Mouse (Mus musculus): ENCODE data around the gene Mtx2. TPM values are rescaled to one million over a fixed set of nuclear protein-coding genes. Genes with fewer than 3 reads are reported as not detected.

The Mtx2 gene
- total and polyA plus RNA-seq, 2 experiments from 2014 or later = 104 to 149 TPM

DNA sequence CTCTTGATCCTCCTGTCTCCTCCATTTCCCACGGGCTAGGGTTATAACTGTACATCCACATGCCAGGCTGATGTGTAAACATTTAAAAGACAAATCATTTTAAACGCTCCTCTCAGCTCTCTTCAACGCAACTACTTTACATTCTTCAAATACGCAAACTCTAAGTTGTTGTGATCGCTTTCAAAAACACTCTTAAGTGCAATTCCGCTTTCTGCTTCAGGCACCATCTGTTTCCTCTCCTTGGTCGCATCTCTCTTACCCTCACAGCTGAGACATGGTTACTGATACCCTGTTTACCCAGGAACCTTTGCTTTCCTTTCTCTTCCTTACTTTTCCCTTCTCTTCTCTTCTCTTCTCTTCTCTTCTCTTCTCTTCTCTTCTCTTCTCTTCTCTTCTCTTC lies 86.4 kb downstream of the Mtx2 start:
- H3K27ac ChIP-seq = no peak overlapping the region
- H3K4me2 ChIP-seq (ENCODE audit: low read depth, low read length) = no peak overlapping the region
- 79% methylated on average over 7 of the region's 7 CpGs for WGBS
- no peak overlapping the region for H3K9ac ChIP-seq (replicated peaks; ENCODE audit: low read length)
- no peaks in the 10 kb centered on the region for H3K36me3 ChIP-seq (ENCODE audit: insufficient read depth, low read length)
- ATAC-seq = no peak
- DNase-seq (ENCODE audit: low spot score) = no peak
- TF ChIP-seq CTCF (IDR thresholded peaks at IDR 0.05; ENCODE audit: low read depth) = no peak
- H3K27me3 ChIP-seq (ENCODE audit: insufficient read depth, low read length) = no peaks in the 10 kb centered on the region
- H3K4me3 ChIP-seq (ENCODE audit: low read length) = no peak overlapping the region
- no peaks in the 10 kb centered on the region for H3K9me3 ChIP-seq (ENCODE audit: low read length)
- H3K4me1 ChIP-seq (ENCODE audit: insufficient read depth, low read length) = no peaks in the 10 kb centered on the region

DNA sequence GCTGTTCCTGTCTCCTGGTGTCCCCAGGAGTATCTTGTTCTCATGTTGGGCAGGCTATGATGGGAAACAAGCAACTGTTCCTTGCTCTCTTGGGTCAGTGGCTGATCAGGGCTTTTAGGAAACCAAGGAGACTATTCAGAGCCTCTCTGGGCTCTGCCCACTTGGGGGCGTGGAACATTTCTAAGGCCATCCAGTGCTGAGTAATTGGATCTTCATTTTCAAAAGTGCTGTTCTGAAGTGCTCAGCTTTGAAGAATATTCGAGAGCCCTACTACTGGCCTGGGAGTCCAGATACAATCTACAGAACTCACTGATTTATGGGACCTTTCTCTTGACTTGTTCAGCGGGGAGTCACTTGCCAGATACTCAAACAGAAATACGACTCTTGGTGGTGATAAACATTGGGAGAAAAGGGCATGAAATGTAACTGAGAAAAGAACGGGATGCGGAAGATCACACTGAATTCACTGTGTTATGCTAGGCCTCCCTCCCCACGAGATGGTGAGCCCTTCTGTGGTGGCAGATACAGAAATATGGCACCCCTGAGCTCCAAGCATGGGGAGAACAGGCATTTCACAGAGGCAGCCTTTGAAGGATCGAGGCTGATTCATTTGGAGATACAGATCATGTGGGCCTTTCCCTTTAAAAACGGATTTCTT lies 92.4 kb downstream of the Mtx2 start:
- Histone ChIP-seq H3K36me3 (ENCODE audit: insufficient read depth, low read length) (no peaks in the 10 kb centered on the region), H3K4me1 (ENCODE audit: insufficient read depth, low read length) (no peaks in the 10 kb centered on the region), H3K27me3 (ENCODE audit: insufficient read depth, low read length) (no peaks in the 10 kb centered on the region), H3K9ac (replicated peaks; ENCODE audit: low read length) (no peak overlapping the region), H3K9me3 (ENCODE audit: low read length) (no peaks in the 10 kb centered on the region), H3K4me2 (ENCODE audit: low read depth, low read length) (no peak overlapping the region), H3K27ac (no peak overlapping the region), H3K4me3 (ENCODE audit: low read length) (no peak overlapping the region)
- ATAC-seq (no peak), DNase-seq (ENCODE audit: low spot score) (no peak)
- WGBS = 73% methylated on average over 9 of the region's 9 CpGs
- TF ChIP-seq CTCF (IDR thresholded peaks at IDR 0.05; ENCODE audit: low read depth) = no peak

- ATAC-seq = no peak
- H3K36me3 ChIP-seq (ENCODE audit: insufficient read depth, low read length) = no peaks in the 10 kb centered on the region
- no peaks in the 10 kb centered on the region for H3K4me1 ChIP-seq (ENCODE audit: insufficient read depth, low read length)
- whole genome bisulfite sequencing = 82% methylated on average over 22 of the region's 22 CpGs
- TF ChIP-seq CTCF (IDR thresholded peaks at IDR 0.05; ENCODE audit: low read depth) = no peak
- H3K9me3 ChIP-seq (ENCODE audit: low read length) = no peaks in the 10 kb centered on the region
- no peaks in the 10 kb centered on the region for H3K27me3 ChIP-seq (ENCODE audit: insufficient read depth, low read length)
- H3K9ac ChIP-seq (replicated peaks; ENCODE audit: low read length) = no peak overlapping the region
- H3K4me2 ChIP-seq (ENCODE audit: low read depth, low read length) = no peak overlapping the region
- no peak for DNase-seq (ENCODE audit: low spot score)
- no peak overlapping the region for H3K27ac ChIP-seq
- H3K4me3 ChIP-seq (ENCODE audit: low read length) = no peak overlapping the region
These were observed 100.6 kb downstream of the Mtx2 start for GRCm38 (mm10) chr2:74925968-74926814.

Other genes with a start within 250 kb of the Mtx2 start
- 28.4 and 54.2 TPM in 2 replicates for gene Lnpk, start 246.4 kb upstream of the Mtx2 start, total RNA-seq (2014; rRNA removed)
- 40.8 and 41.0 TPM in 2 replicates for gene Lnpk, start 246.4 kb upstream of the Mtx2 start, polyA plus RNA-seq (2015; fragmentation: Nextera tagmentation; extraction: Ambion mirVana)
- gene Evx2, start 166.2 kb upstream of the Mtx2 start, total RNA-seq (2014; rRNA removed) = 4.3 and 9.6 TPM in 2 replicates
- 0.39 and 0.55 TPM in 2 replicates for gene Evx2, start 166.2 kb upstream of the Mtx2 start, polyA plus RNA-seq (2015; fragmentation: Nextera tagmentation; extraction: Ambion mirVana)
- 0.21 TPM in 1 of 2 replicates, not detected in the other for gene Hoxd13, start 157.5 kb upstream of the Mtx2 start, total RNA-seq (2014; rRNA removed)
- gene Hoxd13, start 157.5 kb upstream of the Mtx2 start, polyA plus RNA-seq (2015; fragmentation: Nextera tagmentation; extraction: Ambion mirVana) = 0.09 TPM in 1 of 2 replicates, not detected in the other
- gene Hoxd12, start 150.8 kb upstream of the Mtx2 start, total RNA-seq (2014; rRNA removed) = not detected in 2 replicates
- gene Hoxd12, start 150.8 kb upstream of the Mtx2 start, polyA plus RNA-seq (2015; fragmentation: Nextera tagmentation; extraction: Ambion mirVana) = not detected in 2 replicates
- gene Hoxd11, start 146.2 kb upstream of the Mtx2 start, total RNA-seq (2014; rRNA removed) = not detected in 2 replicates
- not detected in 2 replicates for gene Hoxd11, start 146.2 kb upstream of the Mtx2 start, polyA plus RNA-seq (2015; fragmentation: Nextera tagmentation; extraction: Ambion mirVana)
- not detected in 2 replicates for gene Hoxd10, start 133.9 kb upstream of the Mtx2 start, total RNA-seq (2014; rRNA removed)
- not detected in 2 replicates for gene Hoxd10, start 133.9 kb upstream of the Mtx2 start, polyA plus RNA-seq (2015; fragmentation: Nextera tagmentation; extraction: Ambion mirVana)
- not detected in 2 replicates for gene Hoxd9, start 128.1 kb upstream of the Mtx2 start, total RNA-seq (2014; rRNA removed)
- gene Hoxd9, start 128.1 kb upstream of the Mtx2 start, polyA plus RNA-seq (2015; fragmentation: Nextera tagmentation; extraction: Ambion mirVana) = not detected in 2 replicates
- 0.37 and 9.2 TPM in 2 replicates for gene Hoxd8, start 121.2 kb upstream of the Mtx2 start, total RNA-seq (2014; rRNA removed)
- gene Hoxd8, start 121.2 kb upstream of the Mtx2 start, polyA plus RNA-seq (2015; fragmentation: Nextera tagmentation; extraction: Ambion mirVana) = 0.21 TPM in 1 of 2 replicates, not detected in the other
- 31.3 and 36.8 TPM in 2 replicates for gene Hoxd3, start 113.9 kb upstream of the Mtx2 start, total RNA-seq (2014; rRNA removed)
- 25.2 and 26.3 TPM in 2 replicates for gene Hoxd3, start 113.9 kb upstream of the Mtx2 start, polyA plus RNA-seq (2015; fragmentation: Nextera tagmentation; extraction: Ambion mirVana)
- 13.9 and 18.1 TPM in 2 replicates for gene Hoxd4, start 113.9 kb upstream of the Mtx2 start, total RNA-seq (2014; rRNA removed)
- gene Hoxd4, start 113.9 kb upstream of the Mtx2 start, polyA plus RNA-seq (2015; fragmentation: Nextera tagmentation; extraction: Ambion mirVana) = 1.6 and 1.9 TPM in 2 replicates
- gene Gm28230, start 99.1 kb upstream of the Mtx2 start, total RNA-seq (2014; rRNA removed) = 1.3 and 3.5 TPM in 2 replicates
- 0.37 and 0.70 TPM in 2 replicates for gene Gm28230, start 99.1 kb upstream of the Mtx2 start, polyA plus RNA-seq (2015; fragmentation: Nextera tagmentation; extraction: Ambion mirVana)
- gene Hoxd1, start 62.8 kb upstream of the Mtx2 start, total RNA-seq (2014; rRNA removed) = 0.26 and 1.7 TPM in 2 replicates
- gene Hoxd1, start 62.8 kb upstream of the Mtx2 start, polyA plus RNA-seq (2015; fragmentation: Nextera tagmentation; extraction: Ambion mirVana) = 0.43 and 0.46 TPM in 2 replicates